Mouse (Mus musculus) bone marrow, adult 2 months (tissue): ENCODE measurements at regions not wholly inside any gene's neighbourhood (a gene's known extent, or its start where the extent isn't known, plus 50 kb on each side); places are given as distances from the start of the nearest gene placed in this dataset.

ENCODE experiments used
- H3K27ac ChIP-seq: fragments of 200-500 bp; 2 replicates; pipeline ENCODE4 v1.5.1; 2012; ENCODE audit warnings: low read depth, mild to moderate bottlenecking, control low read depth, inconsistent platforms, low read length; ENCODE audit not compliant: control insufficient read depth, poor library complexity, insufficient read depth
- H3K4me1 ChIP-seq: fragments of 200-500 bp; 2 replicates; pipeline ENCODE4 v1.6.1; 2011; ENCODE audit warnings: low read length; ENCODE audit not compliant: control insufficient read depth, insufficient read depth
- H3K4me3 ChIP-seq: fragments of 200-500 bp; replicated peaks from 2 replicates; pipeline ENCODE3; 2011; ENCODE audit warnings: mild to moderate bottlenecking, low read depth, low read length, control low read depth; ENCODE audit not compliant: control insufficient read depth
- CTCF ChIP-seq: fragments of 200-500 bp; IDR thresholded peaks from 2 replicates; pipeline ENCODE4 v1.5.1; 2011; ENCODE audit warnings: low read length, control low read depth; ENCODE audit not compliant: control insufficient read depth, insufficient read depth
- POLR2A ChIP-seq: fragments of 200-500 bp; IDR thresholded peaks from 2 replicates; pipeline ENCODE4 v1.6.1; 2011; ENCODE audit warnings: low read depth, mild to moderate bottlenecking, control low read depth, low read length, borderline replicate concordance; ENCODE audit not compliant: control insufficient read depth
- WGBS: fragments of 180-500 bp; shearing (Covaris S2); methylation state at CpG from one replicate; pipeline ENCODE4 v1.1.7; 2018; 5-methylcytosine and 5-hydroxymethylcytosine counted together

- 73% methylated on average over 2 of the region's 2 CpGs for WGBS
- Histone ChIP-seq H3K4me1 (no peaks in the 10 kb centered on the region), H3K4me3 (no peak overlapping the region), H3K27ac (no peak overlapping the region)
- TF ChIP-seq POLR2A (no peak), CTCF (no peak)
Observed at GRCm38 (mm10) chr13:115326294-115326693, 224.5 kb upstream of the Itga1 start.

DNA sequence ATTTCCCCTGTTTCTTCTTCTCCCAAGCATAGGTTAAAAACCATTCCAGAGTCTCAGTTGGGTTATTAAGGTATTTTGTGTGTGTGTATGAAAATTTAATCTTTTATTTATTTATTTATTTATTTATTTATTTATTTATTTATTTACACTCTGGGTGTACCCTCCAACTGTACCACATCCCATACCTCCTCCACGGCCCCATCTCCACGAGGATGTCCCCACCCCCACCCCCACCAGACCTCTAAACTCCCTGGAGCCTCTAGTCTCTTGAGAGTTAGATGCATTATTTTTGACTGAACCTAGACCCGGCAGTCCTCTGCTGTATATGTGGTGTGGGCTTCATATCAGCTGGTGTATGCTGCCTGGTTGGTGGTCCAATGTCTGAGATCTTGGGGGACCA is 214.9 kb upstream of the Itga1 start:
- TF ChIP-seq CTCF (no peak), POLR2A (no peak)
- no peak overlapping the region for H3K4me3 ChIP-seq
- no peaks in the 10 kb centered on the region for H3K4me1 ChIP-seq
- H3K27ac ChIP-seq = no peak overlapping the region
- WGBS = 65% methylated on average over 3 of the region's 3 CpGs

DNA sequence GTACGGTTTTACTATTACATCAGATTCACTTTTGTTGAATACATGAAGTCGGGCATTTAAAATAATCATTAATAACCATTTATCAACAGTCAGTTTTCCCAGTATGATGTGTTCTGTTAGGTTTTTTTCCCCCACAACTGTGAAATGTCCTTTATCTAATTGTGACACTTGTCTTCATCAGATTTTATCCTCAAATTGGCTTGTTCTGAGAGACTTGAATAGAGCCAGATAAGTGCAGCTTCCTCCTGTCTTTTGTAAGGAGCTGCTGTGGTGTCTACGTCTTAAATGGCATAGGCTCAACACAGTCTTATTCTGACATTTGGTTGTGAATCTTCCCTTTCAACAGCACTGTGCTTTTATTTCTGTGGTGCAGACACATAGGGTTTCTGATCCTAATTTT is 206.8 kb upstream of the Itga1 start:
- Histone ChIP-seq H3K4me1 (no peaks in the 10 kb centered on the region), H3K4me3 (no peak overlapping the region), H3K27ac (no peak overlapping the region)
- WGBS = 72% methylated on average over 3 of the region's 3 CpGs
- TF ChIP-seq CTCF (no peak), POLR2A (no peak)

- 39% methylated on average over 3 of the region's 3 CpGs for WGBS
Observed at GRCm38 (mm10) chr13:115287371-115287770, 185.6 kb upstream of the Itga1 start.

DNA sequence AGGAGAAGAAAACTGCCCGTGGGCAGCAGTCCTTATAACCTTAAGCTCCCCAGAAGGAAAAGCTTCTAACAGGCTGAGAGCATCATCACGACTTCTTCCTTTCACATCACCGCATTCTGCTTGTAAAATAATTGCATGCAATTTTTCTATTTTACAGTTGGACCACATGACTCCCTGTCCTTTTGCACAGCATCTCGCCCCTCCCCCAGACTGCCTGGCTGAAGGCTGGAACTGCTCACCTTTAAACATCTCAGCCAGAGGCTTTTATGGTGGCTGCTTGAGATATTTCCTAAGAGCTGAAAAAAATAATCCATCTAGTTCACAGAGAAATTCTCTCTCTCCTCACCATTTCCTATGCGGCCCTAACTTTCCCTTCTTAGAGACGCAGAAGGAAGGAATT is 164.4 kb upstream of the Itga1 start:
- 77% methylated on average over 6 of the region's 6 CpGs for WGBS
- H3K4me1 ChIP-seq = no peaks in the 10 kb centered on the region
- H3K4me3 ChIP-seq = no peak overlapping the region
- no peak overlapping the region for H3K27ac ChIP-seq
- TF ChIP-seq CTCF = no peak
- no peak for TF ChIP-seq POLR2A

More at GRCm38 (mm10) chr13:115287371-115287770, 185.6 kb upstream of the Itga1 start:
- H3K4me3 ChIP-seq = no peak overlapping the region
- H3K4me1 ChIP-seq = no peaks in the 10 kb centered on the region
- TF ChIP-seq CTCF (no peak), POLR2A (no peak)
- no peak overlapping the region for H3K27ac ChIP-seq

- TF ChIP-seq POLR2A (no peak), CTCF (no peak)
- Histone ChIP-seq H3K4me1 (no peaks in the 10 kb centered on the region), H3K4me3 (no peak overlapping the region), H3K27ac (no peak overlapping the region)
- WGBS = 69% methylated on average over 2 of the region's 2 CpGs
Observed at GRCm38 (mm10) chr13:115257345-115257744, 155.6 kb upstream of the Itga1 start.

DNA sequence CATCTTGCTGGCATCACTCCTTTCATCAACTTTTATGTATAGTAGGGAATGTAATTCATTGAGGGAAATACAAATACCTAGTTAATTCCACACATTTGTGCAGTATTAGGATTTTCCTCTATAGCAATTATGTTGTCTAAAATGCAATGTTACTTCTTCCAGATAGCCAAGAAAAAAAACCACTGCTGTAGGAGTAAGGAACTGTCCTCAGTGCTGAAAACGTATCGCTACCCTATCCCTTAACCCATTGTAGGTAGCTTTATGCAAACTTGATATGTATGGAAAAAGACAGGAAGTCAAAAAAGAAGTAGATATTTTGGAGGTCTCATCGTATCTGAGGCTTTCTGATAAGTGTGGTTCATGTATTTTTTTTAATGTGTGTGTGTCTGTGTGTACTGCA is 150.8 kb upstream of the Itga1 start:
- WGBS = 53% methylated on average over 3 of the region's 3 CpGs
- no peak for TF ChIP-seq POLR2A
- TF ChIP-seq CTCF = no peak
- Histone ChIP-seq H3K4me1 (no peaks in the 10 kb centered on the region), H3K4me3 (no peak overlapping the region), H3K27ac (no peak overlapping the region)

- Histone ChIP-seq H3K27ac (no peak overlapping the region), H3K4me1 (no peaks in the 10 kb centered on the region), H3K4me3 (no peak overlapping the region)
- TF ChIP-seq POLR2A (no peak), CTCF (no peak)
- 81% methylated on average over 4 of the region's 4 CpGs for WGBS
Observed at GRCm38 (mm10) chr13:115231981-115232380, 130.2 kb upstream of the Itga1 start.

GRCm38 (mm10) chr13:115230494-115230893 is 128.7 kb upstream of the Itga1 start:
- Histone ChIP-seq H3K4me1 (no peaks in the 10 kb centered on the region), H3K4me3 (no peak overlapping the region), H3K27ac (no peak overlapping the region)
- TF ChIP-seq POLR2A (no peak), CTCF (0 out of 2 replicates have a peak, but pooled peaks have one; percentile 23)
- 26% methylated on average over 13 of the region's 13 CpGs for WGBS
